Mouse (Mus musculus) bone marrow, adult 2 months (tissue): ENCODE data around the gene Srek1.

Experiments
- CTCF ChIP-seq: fragments of 200-500 bp; IDR thresholded peaks from 2 replicates; pipeline ENCODE4 v1.5.1; 2011; ENCODE audit warnings: low read length, control low read depth; ENCODE audit not compliant: control insufficient read depth, insufficient read depth
- POLR2A ChIP-seq: fragments of 200-500 bp; IDR thresholded peaks from 2 replicates; pipeline ENCODE4 v1.6.1; 2011; ENCODE audit warnings: low read depth, mild to moderate bottlenecking, control low read depth, low read length, borderline replicate concordance; ENCODE audit not compliant: control insufficient read depth

DNA sequence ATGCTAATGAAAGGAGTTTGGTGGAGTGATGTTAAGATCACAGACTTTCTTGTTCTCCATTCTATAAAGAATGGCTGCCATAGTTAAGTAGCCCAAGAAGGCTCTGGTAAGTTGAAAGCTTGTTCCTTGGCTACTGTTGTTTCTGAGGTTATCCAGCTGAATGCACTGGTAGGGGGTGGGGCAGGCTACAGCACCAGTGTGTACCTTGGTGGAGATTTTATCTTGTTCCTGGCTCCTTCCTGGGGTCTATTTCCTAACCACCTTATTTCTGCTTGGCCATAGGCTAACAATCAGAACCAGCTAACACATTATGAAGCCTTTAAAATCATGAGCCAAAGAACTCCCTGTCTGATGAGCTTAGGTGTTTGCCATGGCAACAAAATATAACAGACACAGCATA is 3.6 kb downstream of the Srek1 start:
- no peak for TF ChIP-seq CTCF
- TF ChIP-seq POLR2A = no peak
